Mouse (Mus musculus) midbrain, embryonic 10.5 days (tissue): ENCODE measurements around the gene Cdc42bpg. TPM values are rescaled to one million over a fixed set of nuclear protein-coding genes. Genes with fewer than 3 reads are reported as not detected.
A peak's percentile ranks its signal among the peaks of the same experiment; 100 is the strongest.

Experiments used
- DNase-seq: peaks from one replicate; pipeline ENCODE4 v3.0.0-alpha.2; 2017; ENCODE audit warnings: low spot score
- H3K27ac ChIP-seq: fragments of 300-500 bp; sonication (generic); replicated peaks from 2 replicates; pipeline ENCODE4 v1.5.1; 2016; ENCODE audit warnings: mild to moderate bottlenecking
- H3K27me3 ChIP-seq: fragments of 300-500 bp; sonication (generic); 2 replicates; pipeline ENCODE4 v1.6.1; 2016; ENCODE audit warnings: low read depth, mild to moderate bottlenecking; ENCODE audit not compliant: poor library complexity, severe bottlenecking
- H3K36me3 ChIP-seq: fragments of 300-500 bp; sonication (generic); 2 replicates; pipeline ENCODE4 v1.6.1; 2016; ENCODE audit warnings: mild to moderate bottlenecking, moderate library complexity
- H3K4me1 ChIP-seq: fragments of 300-500 bp; sonication (generic); 2 replicates; pipeline ENCODE4 v1.6.1; 2016
- H3K4me3 ChIP-seq: fragments of 300-500 bp; sonication (generic); 2 replicates; pipeline ENCODE4 v1.5.1; 2016; ENCODE audit warnings: mild to moderate bottlenecking, moderate library complexity
- H3K9me3 ChIP-seq: fragments of 300-500 bp; sonication (generic); replicated peaks from 2 replicates; pipeline ENCODE4 v1.6.1; 2016; ENCODE audit warnings: mild to moderate bottlenecking
- WGBS: fragments of 180-500 bp; shearing (Covaris S2); methylation state at CpG from one replicate; pipeline ENCODE4 v1.1.7; 2016; 5-methylcytosine and 5-hydroxymethylcytosine counted together
- polyA plus RNA-seq: library from polyadenylated mRNA; unstranded; fragments of >200 nt; fragmentation: Nextera tagmentation; extraction: Ambion mirVana; gene quantifications from 2 replicates; pipeline ENCODE4 v1.2.1, GENCODE M21; 2016

Cdc42bpg gene
- polyA plus RNA-seq, 1 experiment from 2014 or later = 0.11 TPM

DNA sequence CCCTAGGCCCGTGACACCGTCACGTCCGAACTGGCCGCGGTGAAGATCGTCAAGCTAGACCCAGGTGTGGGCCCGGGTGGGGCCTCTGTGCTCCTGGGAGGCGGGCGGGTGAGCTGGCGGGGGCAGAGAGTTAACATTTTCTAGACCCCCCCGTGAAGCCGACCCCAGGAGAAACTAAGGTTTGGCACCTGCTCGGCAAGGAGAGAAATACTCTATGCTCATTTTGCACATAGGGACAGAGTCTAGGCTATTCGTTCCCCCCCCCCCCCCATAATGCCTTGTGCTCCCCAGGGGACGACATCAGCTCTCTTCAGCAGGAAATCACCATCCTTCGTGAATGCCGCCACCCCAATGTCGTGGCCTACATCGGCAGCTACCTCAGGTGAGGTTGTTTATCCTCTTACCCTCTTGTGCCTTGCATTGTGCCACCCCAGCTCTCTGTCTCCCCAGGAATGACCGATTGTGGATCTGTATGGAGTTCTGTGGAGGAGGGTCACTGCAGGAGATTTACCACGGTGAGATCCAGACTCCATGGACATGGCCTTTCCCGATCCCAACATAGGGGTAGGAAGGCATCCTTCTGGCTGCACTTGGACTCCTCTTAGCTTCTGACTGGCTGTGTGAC lies 35.3 kb downstream of the Cdc42bpg start:
- Histone ChIP-seq H3K27me3 (peaks cover 10% of the 10 kb centered on the region; the same call in 1 of the 2 replicates), H3K9me3 (no peaks in the 10 kb centered on the region), H3K4me1 (peaks cover 44% of the 10 kb centered on the region), H3K36me3 (peaks cover 87% of the 10 kb centered on the region), H3K4me3 (peak overlapping the region; percentile 77), H3K27ac (peak overlapping the region; percentile 82)
- DNase-seq = no peak
- 14% methylated on average over 23 of the region's 23 CpGs for WGBS

GRCm38 (mm10) chr19:6342276-6342933 lies 36.1 kb downstream of the Cdc42bpg start:
- Histone ChIP-seq H3K9me3 (no peaks in the 10 kb centered on the region), H3K27me3 (peaks cover 10% of the 10 kb centered on the region; the same call in 1 of the 2 replicates), H3K27ac (0 out of 2 replicates have a peak overlapping the region, but pooled peaks have one; percentile 23), H3K36me3 (peaks cover 87% of the 10 kb centered on the region), H3K4me1 (peaks cover 36% of the 10 kb centered on the region), H3K4me3 (peak overlapping the region; percentile 77)
- no peak for DNase-seq
- WGBS = 85% methylated on average over 5 of the region's 5 CpGs

DNA sequence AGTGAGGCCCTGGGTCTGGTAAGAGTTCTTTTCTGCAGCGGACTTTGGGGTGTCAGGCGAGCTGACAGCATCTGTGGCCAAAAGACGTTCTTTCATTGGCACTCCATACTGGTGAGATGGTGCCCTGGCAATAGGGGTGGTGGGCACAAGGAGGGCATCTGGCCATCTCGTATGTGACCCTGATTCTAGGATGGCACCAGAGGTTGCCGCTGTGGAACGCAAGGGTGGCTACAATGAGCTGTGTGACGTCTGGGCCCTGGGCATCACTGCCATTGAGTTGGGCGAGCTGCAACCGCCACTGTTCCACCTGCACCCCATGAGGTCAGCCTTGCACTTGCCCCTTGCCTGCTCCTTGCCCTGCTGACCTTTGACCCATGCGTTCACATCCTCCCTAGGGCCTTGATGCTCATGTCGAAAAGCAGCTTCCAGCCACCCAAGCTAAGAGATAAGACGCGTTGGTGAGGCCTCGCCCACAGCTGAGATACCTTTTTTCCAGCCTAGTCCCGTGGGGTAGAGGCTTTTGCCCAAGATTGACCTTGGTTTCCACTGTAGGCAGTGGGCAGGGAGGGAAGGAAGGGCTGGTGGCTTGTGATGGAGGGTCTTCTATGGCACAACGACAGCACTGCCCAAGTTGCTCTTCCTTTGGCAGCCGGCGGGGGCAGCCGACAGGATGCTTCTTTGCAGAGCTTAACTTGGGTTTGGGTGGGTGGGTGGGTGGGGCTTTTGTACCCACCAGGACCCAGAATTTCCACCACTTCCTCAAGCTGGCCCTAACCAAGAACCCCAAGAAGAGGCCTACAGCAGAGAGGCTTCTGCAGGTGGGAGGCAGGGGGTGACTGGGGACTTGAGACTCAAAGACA lies 37.0 kb downstream of the Cdc42bpg start:
- WGBS = 86% methylated on average over 19 of the region's 19 CpGs
- peaks cover 34% of the 10 kb centered on the region for H3K4me1 ChIP-seq
- no peak overlapping the region for H3K4me3 ChIP-seq
- DNase-seq = no peak
- H3K27ac ChIP-seq = no peak overlapping the region
- peaks cover 10% of the 10 kb centered on the region; the same call in 1 of the 2 replicates for H3K27me3 ChIP-seq
- H3K9me3 ChIP-seq = no peaks in the 10 kb centered on the region
- H3K36me3 ChIP-seq = peaks cover 87% of the 10 kb centered on the region

DNA sequence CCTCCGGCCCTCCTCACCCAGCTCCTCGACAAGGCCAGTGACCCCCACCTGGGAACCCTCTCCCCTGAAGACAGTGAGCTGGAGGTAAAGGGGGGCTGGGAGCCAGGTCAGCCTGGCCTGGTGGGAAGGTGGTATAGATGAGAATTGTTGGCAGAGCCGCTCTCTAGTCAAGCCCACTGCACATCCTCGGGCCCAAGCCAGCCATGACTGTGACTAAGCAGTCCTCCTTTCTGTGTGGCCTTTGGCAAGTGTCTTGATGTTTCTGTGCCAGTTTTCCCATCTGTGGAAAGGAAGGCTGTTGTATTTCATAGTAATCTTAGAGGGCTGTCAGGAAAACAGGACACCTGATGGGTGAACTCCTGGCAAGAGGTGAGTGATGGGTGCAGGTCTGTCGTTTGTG lies 37.7 kb downstream of the Cdc42bpg start:
- DNase-seq = no peak
- Histone ChIP-seq H3K4me1 (peaks cover 41% of the 10 kb centered on the region), H3K9me3 (no peaks in the 10 kb centered on the region), H3K27ac (no peak overlapping the region), H3K27me3 (peaks cover 10% of the 10 kb centered on the region; the same call in 1 of the 2 replicates), H3K36me3 (peaks cover 80% of the 10 kb centered on the region), H3K4me3 (no peak overlapping the region)
- WGBS = 88% methylated on average over 5 of the region's 5 CpGs

- peaks cover 30% of the 10 kb centered on the region for H3K4me1 ChIP-seq
- no peak overlapping the region for H3K27ac ChIP-seq
- WGBS = 94% methylated on average over 5 of the region's 5 CpGs
- 0 out of 2 replicates have a peak overlapping the region, but pooled peaks have one; percentile 2 for H3K4me3 ChIP-seq
- no peaks in the 10 kb centered on the region for H3K9me3 ChIP-seq
- H3K27me3 ChIP-seq = peaks cover 10% of the 10 kb centered on the region; the same call in 1 of the 2 replicates
- peaks cover 73% of the 10 kb centered on the region for H3K36me3 ChIP-seq
- no peak for DNase-seq
Observed at GRCm38 (mm10) chr19:6346023-6346422, 39.8 kb downstream of the Cdc42bpg start.

DNA sequence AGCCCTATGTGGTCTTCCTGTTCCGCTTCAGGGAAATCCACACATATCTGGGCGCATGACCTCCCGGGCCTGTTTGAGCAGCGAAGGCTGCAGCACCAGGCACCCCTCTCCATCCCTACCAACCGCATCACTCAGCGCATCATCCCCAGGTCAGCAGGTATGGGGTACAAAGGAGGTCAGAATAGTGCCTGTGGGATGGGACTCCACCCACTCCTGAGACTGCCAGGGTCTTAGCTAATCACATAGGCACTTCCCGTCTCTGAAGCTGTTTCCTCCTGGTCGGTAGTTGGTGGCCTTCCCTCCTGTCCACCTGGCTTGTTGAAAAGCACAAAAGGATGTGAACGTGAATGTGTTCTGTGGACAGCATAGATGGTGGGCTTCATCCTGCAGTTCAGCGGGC lies 40.4 kb downstream of the Cdc42bpg start:
- Histone ChIP-seq H3K27me3 (peaks cover 7% of the 10 kb centered on the region; the same call in 1 of the 2 replicates), H3K36me3 (peaks cover 73% of the 10 kb centered on the region), H3K4me1 (peaks cover 24% of the 10 kb centered on the region), H3K9me3 (no peaks in the 10 kb centered on the region), H3K4me3 (no peak overlapping the region), H3K27ac (no peak overlapping the region)
- 88% methylated on average over 10 of the region's 10 CpGs for WGBS
- no peak for DNase-seq

DNA sequence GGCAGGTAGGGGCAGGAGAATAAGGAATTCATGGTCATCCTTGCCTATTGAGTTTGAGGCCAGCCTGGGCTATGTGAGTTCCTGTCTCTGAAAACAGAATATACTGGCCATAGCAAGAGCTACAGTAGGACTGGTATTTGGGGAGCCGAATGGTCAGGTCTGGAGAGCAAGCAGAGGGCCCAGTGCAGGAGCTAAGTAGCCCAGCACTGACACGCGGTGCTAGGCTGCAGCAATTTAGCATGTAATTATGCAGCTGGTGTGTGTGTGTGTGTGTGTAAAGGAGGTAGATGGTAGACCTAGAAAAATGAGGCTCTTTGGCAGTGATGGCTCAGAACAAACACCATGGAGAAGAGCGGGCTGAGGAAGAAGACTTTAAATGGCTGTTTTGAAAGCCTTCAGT lies 41.4 kb downstream of the Cdc42bpg start:
- Histone ChIP-seq H3K27ac (no peak overlapping the region), H3K27me3 (no peaks in the 10 kb centered on the region), H3K4me3 (no peak overlapping the region), H3K36me3 (peaks cover 63% of the 10 kb centered on the region), H3K9me3 (no peaks in the 10 kb centered on the region), H3K4me1 (peaks cover 14% of the 10 kb centered on the region)
- WGBS = 96% methylated on average over 4 of the region's 4 CpGs
- DNase-seq = no peak

DNA sequence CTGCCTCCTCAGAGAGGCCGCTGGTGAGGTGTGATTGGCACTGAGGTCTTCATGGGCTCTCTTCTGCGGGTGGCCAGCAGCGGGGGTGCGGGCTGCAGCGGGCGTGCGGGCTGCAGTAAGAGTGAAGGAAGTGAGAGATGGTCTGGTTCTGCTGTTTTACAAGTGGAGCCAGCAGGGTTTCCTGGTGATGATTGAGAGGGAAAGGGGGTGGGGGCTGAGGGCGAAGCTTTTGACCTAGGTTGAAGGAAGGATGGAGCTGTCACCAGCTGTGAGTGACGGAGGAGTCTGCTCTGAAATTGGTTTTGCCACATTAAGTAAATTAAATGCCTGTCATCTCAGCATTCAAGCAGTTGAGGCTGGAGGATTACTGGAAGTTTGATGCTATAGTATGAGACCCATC lies 42.5 kb downstream of the Cdc42bpg start:
- Histone ChIP-seq H3K36me3 (peaks cover 63% of the 10 kb centered on the region), H3K27ac (no peak overlapping the region), H3K4me3 (no peak overlapping the region), H3K9me3 (no peaks in the 10 kb centered on the region), H3K27me3 (no peaks in the 10 kb centered on the region), H3K4me1 (peaks cover 14% of the 10 kb centered on the region)
- no peak for DNase-seq
- WGBS = 76% methylated on average over 9 of the region's 9 CpGs

DNA sequence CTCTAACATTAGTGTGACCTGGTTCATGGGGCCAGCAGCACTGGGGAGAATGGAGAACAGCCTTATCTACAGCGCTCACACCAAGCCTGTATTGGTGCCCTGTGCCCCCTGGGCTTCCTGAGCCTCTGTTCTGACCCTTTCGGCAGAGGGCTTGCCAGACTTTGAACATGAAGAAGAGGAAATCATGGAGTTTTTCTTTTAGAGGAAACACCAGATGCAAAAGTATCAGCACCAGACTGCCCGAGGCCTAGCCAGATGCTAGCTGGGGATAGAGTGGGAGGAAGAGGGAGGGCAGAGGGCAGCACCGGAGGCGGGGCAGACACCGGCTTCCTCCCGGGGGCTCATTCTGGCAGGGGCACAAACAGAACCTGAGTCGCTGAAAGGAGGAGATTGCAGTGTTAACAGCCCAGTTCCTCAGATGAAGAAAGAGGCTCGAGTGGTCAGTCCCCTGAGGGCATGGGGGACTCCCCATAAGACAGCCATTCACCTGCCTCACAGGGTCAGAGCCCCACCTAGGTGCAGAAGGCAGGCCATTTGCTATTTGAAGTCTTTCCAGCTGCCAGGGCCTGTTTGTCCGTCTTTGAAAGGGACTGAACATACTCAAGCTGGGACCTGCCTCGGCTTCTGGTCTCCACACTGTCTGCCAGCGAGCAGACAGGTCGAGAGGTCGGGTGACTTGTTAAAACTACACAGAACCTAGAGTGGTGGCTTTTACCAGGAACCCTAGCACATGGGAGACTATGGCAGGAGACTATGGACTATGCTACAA lies 43.1 kb downstream of the Cdc42bpg start:
- peaks cover 14% of the 10 kb centered on the region for H3K4me1 ChIP-seq
- DNase-seq = no peak
- H3K9me3 ChIP-seq = no peaks in the 10 kb centered on the region
- peaks cover 63% of the 10 kb centered on the region for H3K36me3 ChIP-seq
- 51% methylated on average over 14 of the region's 14 CpGs for WGBS
- no peak overlapping the region for H3K4me3 ChIP-seq
- H3K27ac ChIP-seq = 0 out of 2 replicates have a peak overlapping the region, but pooled peaks have one; percentile 1
- no peaks in the 10 kb centered on the region for H3K27me3 ChIP-seq

DNA sequence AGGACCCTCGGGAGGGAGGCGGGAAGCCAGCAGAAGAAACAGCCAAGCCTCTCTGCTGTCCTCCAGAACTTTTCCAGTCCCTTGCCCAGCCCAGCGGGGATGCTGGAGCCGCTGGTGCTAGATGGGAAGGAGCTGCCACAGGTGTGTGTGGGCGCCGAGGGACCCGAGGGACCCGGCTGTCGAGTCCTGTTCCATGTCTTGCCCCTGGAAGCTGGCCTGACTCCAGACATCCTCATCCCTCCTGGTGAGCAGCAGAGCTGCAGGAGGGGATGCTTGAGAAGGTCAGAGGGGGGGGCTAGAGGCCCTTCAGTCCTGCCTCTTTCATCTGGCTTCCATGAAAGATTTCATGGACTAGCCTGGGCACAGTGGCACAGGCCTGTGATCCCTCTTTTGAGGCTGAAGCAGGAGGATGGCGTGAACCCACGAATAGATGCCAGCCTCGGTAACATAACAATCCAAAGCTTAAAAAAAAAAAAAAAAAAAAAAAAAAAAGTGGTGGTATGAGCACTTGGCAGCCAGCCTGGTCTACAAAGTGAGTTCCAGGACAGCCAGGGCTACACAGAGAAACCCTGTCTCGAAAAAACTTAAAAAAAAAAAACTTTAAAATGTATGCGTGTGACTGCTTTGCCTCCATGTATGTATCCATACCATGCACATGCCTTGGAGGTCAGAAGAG lies 45.3 kb downstream of the Cdc42bpg start:
- 68% methylated on average over 14 of the region's 14 CpGs for WGBS
- no peaks in the 10 kb centered on the region for H3K27me3 ChIP-seq
- peaks cover 47% of the 10 kb centered on the region for H3K36me3 ChIP-seq
- peaks cover 14% of the 10 kb centered on the region for H3K4me1 ChIP-seq
- H3K4me3 ChIP-seq = no peak overlapping the region
- no peak overlapping the region for H3K27ac ChIP-seq
- H3K9me3 ChIP-seq = no peaks in the 10 kb centered on the region
- DNase-seq = no peak

DNA sequence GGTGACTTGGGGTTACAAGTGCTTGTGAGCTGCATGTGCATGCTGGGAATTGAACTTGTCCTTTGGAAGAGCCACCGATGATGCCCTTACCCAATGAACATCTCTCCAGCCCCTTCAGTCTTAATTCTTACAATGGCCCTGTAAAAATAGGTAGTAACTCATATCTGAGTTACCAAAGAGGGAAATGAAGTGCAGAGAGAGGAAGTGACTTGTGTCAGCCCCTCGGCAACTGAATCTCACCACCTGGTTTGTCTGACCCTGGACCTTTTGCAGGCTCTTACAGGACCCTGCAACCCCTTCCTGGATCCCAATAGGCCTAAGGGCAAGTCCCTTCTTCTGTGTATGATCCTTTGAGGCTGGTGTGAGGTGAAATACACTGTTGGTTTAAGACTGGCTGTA lies 45.9 kb downstream of the Cdc42bpg start:
- peaks cover 14% of the 10 kb centered on the region for H3K4me1 ChIP-seq
- WGBS = 93% methylated on average over 2 of the region's 2 CpGs
- H3K9me3 ChIP-seq = no peaks in the 10 kb centered on the region
- DNase-seq = no peak
- H3K27ac ChIP-seq = no peak overlapping the region
- H3K36me3 ChIP-seq = peaks cover 42% of the 10 kb centered on the region
- no peak overlapping the region for H3K4me3 ChIP-seq
- no peaks in the 10 kb centered on the region for H3K27me3 ChIP-seq

DNA sequence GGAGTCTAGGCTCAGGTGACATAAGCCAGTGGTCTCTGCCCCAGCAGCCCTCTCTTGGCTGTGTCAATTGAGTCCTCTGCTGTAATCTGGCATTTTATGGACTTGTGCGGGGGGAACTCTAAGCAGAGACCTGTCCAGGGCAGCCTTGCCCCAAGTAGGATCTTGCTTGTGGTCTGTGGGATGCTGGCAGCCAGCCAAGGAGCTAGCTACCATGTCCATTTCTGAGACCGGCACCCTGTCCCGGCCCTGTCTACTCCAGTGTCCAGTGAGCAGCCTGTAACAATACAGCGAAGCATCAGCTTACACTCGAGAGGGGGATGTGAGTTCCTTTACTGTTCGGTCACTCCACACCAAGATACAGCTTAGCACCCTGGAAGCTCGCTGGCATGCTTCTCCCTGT lies 47.8 kb downstream of the Cdc42bpg start:
- H3K27me3 ChIP-seq = no peaks in the 10 kb centered on the region
- H3K4me1 ChIP-seq = peaks cover 7% of the 10 kb centered on the region
- 93% methylated on average over 7 of the region's 7 CpGs for WGBS
- DNase-seq = no peak
- H3K9me3 ChIP-seq = no peaks in the 10 kb centered on the region
- H3K4me3 ChIP-seq = no peak overlapping the region
- H3K36me3 ChIP-seq = peaks cover 30% of the 10 kb centered on the region
- no peak overlapping the region for H3K27ac ChIP-seq
